Mouse (Mus musculus) brain, embryonic 14.5 days (tissue): ENCODE results near the gene Ldlrad3. TPM values are rescaled to one million over a fixed set of nuclear protein-coding genes. Genes with fewer than 3 reads are reported as not detected.

ENCODE experiments used
- DNase-seq: peaks from one replicate; pipeline ENCODE4 v3.0.0-alpha.2; 2011; ENCODE audit warnings: low read depth
- CTCF ChIP-seq: fragments of 200-500 bp; IDR thresholded peaks from 2 replicates; pipeline ENCODE4 v1.5.1; 2012; ENCODE audit warnings: inconsistent platforms, mild to moderate bottlenecking, moderate library complexity, borderline replicate concordance; ENCODE audit not compliant: insufficient read depth, insufficient read length; ENCODE audit errors: extremely low read depth
- POLR2A ChIP-seq: fragments of 200-500 bp; IDR thresholded peaks from 2 replicates; pipeline ENCODE4 v1.6.1; 2012; ENCODE audit warnings: mild to moderate bottlenecking, inconsistent platforms, borderline replicate concordance; ENCODE audit not compliant: poor library complexity, insufficient read depth, insufficient read length, severe bottlenecking; ENCODE audit errors: extremely low read depth
- polyA plus RNA-seq: library from polyadenylated mRNA; depleted of rRNA; stranded (reverse); fragments of >200 nt; gene quantifications from 2 replicates; pipeline ENCODE4 v1.2.3, GENCODE M21; 2012

The Ldlrad3 gene
- polyA plus RNA-seq, 1 experiment = 26.2 TPM

GRCm38 (mm10) chr2:101963367-101963766, 222.8 kb downstream of the Ldlrad3 start:
- peak; percentile 61 for DNase-seq

GRCm38 (mm10) chr2:101962349-101962748, 223.8 kb downstream of the Ldlrad3 start:
- peak; percentile 47 for DNase-seq
- TF ChIP-seq CTCF (no peak), POLR2A (no peak)

More at GRCm38 (mm10) chr2:101963367-101963766, 222.8 kb downstream of the Ldlrad3 start:
- TF ChIP-seq CTCF = no peak
- no peak for TF ChIP-seq POLR2A

- DNase-seq = no peak
- TF ChIP-seq POLR2A (no peak), CTCF (no peak)
Measured at GRCm38 (mm10) chr2:101961391-101961790, 224.8 kb downstream of the Ldlrad3 start.

- TF ChIP-seq POLR2A = no peak
- no peak for TF ChIP-seq CTCF
- DNase-seq = peak; percentile 64
Measured at GRCm38 (mm10) chr2:101960658-101961057, 225.5 kb downstream of the Ldlrad3 start.

GRCm38 (mm10) chr2:101956125-101956524, 230.1 kb downstream of the Ldlrad3 start:
- TF ChIP-seq CTCF (no peak), POLR2A (no peak)
- peak; percentile 75 for DNase-seq

GRCm38 (mm10) chr2:101952951-101953361, 233.2 kb downstream of the Ldlrad3 start:
- no peak for TF ChIP-seq POLR2A
- TF ChIP-seq CTCF = no peak
- no peak for DNase-seq

- DNase-seq = peak; percentile 76
- TF ChIP-seq CTCF (no peak), POLR2A (no peak)
Measured at GRCm38 (mm10) chr2:101950716-101951520, 235.3 kb downstream of the Ldlrad3 start.

GRCm38 (mm10) chr2:101935006-101935405, 251.2 kb downstream of the Ldlrad3 start:
- no peak for DNase-seq
- TF ChIP-seq POLR2A (no peak), CTCF (no peak)

GRCm38 (mm10) chr2:101933301-101933700, 252.9 kb downstream of the Ldlrad3 start:
- TF ChIP-seq POLR2A = no peak
- no peak for TF ChIP-seq CTCF
- DNase-seq = no peak

GRCm38 (mm10) chr2:101932169-101932936, 253.8 kb downstream of the Ldlrad3 start:
- peak; percentile 80 for DNase-seq

GRCm38 (mm10) chr2:101925591-101926188, 260.5 kb downstream of the Ldlrad3 start:
- no peak for TF ChIP-seq CTCF
- TF ChIP-seq POLR2A = no peak
- peak; percentile 72 for DNase-seq

More at GRCm38 (mm10) chr2:101932169-101932936, 253.8 kb downstream of the Ldlrad3 start:
- TF ChIP-seq POLR2A (no peak), CTCF (no peak)
